8 mouse cellular contexts compared by ENCODE assay signal in genomic region chr9:80002394-80003188, GRCm38 (mm10). TPM values are rescaled to one million over a fixed set of nuclear protein-coding genes. Genes with fewer than 3 reads are reported as not detected.
DNase-seq lines count a peak whose midpoint lies in the region; ATAC-seq and TF ChIP-seq lines count a peak whose summit lies in the region.

No protein-coding gene starts in this region.

- H3K27me3 ChIP-seq in Patski, result peaks cover 9% of the 10 kb centered on the region
- no peaks in the 10 kb centered on the region for H3K27me3 ChIP-seq in midbrain, embryonic 10.5 days (ENCODE audit: low read depth, poor library complexity, severe bottlenecking)

- no peak for ATAC-seq in Patski
- ATAC-seq in erythroid progenitor cell, adult 5-6 weeks (replicated peaks; ENCODE audit: low FRiP score, poor library complexity, severe bottlenecking), result no peak

- 39% methylated on average over 14 of the region's 14 CpGs for WGBS in midbrain, embryonic 10.5 days

- no peaks in the 10 kb centered on the region for H3K9me3 ChIP-seq in midbrain, embryonic 10.5 days (replicated peaks)

- POLR2A ChIA-PET in Patski (lab: Charles Lee), result interaction anchor here (0.7 kb wide), 1 partner anchor 88 kb away, joined by 3 read pairs; no protein-coding TSS in a partner anchor

- no peak overlapping the region for H3K4me3 ChIP-seq in midbrain, embryonic 10.5 days

- H3K27ac ChIP-seq in midbrain, embryonic 10.5 days (replicated peaks), result 0 out of 2 replicates have a peak overlapping the region, but pooled peaks have one; percentile 20

- CTCF ChIA-PET in Patski (lab: Charles Lee), result interaction anchor here (0.8 to 2.9 kb wide), 5 partner anchors 8 to 247 kb away, joined by 3 to 13 read pairs (median 4); no protein-coding TSS in a partner anchor

- peak; percentile 95 for TF ChIP-seq CTCF in Patski (IDR thresholded peaks at IDR 0.05)

- no peak for DNase-seq in Patski (ENCODE audit: low read depth, low spot score)
- peak; percentile 54 for DNase-seq in cerebellum, adult 8-10 months
- peak; percentile 59 to 88 for DNase-seq in frontal cortex, postnatal 14 days (ENCODE audit: low spot score in 2 of 2)
- DNase-seq in induced T-regulatory cell, adult 2 months (ENCODE audit: low read depth), result peak; percentile 85
- peak; percentile 81 to 91 for DNase-seq in left cerebral cortex, adult 18-20 months (ENCODE audit: low spot score in 2 of 2)
- peak; percentile 77 for DNase-seq in midbrain, embryonic 10.5 days (ENCODE audit: low spot score)
- DNase-seq in right cerebral cortex, postnatal 36 days (ENCODE audit: low spot score in 2 of 2), result peak; percentile 73 to 74

- in situ Hi-C loops in Patski (cut with MboI; ENCODE audit: low pct_unique_long_range_greater_than_20kb), result loop anchor here (5.0 to 25.0 kb wide), 2 partner anchors 190 to 1215 kb away; no protein-coding TSS in a partner anchor

- H3K36me3 ChIP-seq in midbrain, embryonic 10.5 days, result no peaks in the 10 kb centered on the region

- peaks cover 5% of the 10 kb centered on the region for H3K4me1 ChIP-seq in midbrain, embryonic 10.5 days

RNA-seq across cellular contexts. Expression of gene Filip1, which starts 10.1 kb away (rescaled TPM):
- not detected for polyA plus RNA-seq in Patski (2021)
- total RNA-seq in left cerebral cortex, adult 18-20 months (2021), result 10 to 100 TPM; 18.2 to 19.9 TPM
- polyA plus RNA-seq in midbrain, embryonic 10.5 days (2016; fragmentation: Nextera tagmentation; extraction: Ambion mirVana), result 8.3 and 10.4 TPM in 2 replicates
- not detected in 2 replicates for total RNA-seq in erythroid progenitor cell, adult 5-6 weeks (2015; ENCODE audit: low replicate concordance)
- not detected in 2 replicates for total RNA-seq in erythroid progenitor cell, adult 5-6 weeks (2017; ENCODE audit: low replicate concordance)

Comparison
In these comparisons a context has a peak if more than half of its experiments do, and no peak if none do; other contexts are left out.
1. RNA of gene Filip1, which starts 10.1 kb away (total RNA-seq): 18.2 to 19.9 TPM in left cerebral cortex, adult 18-20 months; not detected in erythroid progenitor cell, adult 5-6 weeks; every median in the first group is over 10 times any median in the second.